Mouse (Mus musculus): ENCODE data around the gene Gm17018. TPM values are rescaled to one million over a fixed set of nuclear protein-coding genes. Genes with fewer than 3 reads are reported as not detected.

Gm17018 gene
- total RNA-seq, 2 experiments from 2014 or later = 15.3 to 23.8 TPM

DNA sequence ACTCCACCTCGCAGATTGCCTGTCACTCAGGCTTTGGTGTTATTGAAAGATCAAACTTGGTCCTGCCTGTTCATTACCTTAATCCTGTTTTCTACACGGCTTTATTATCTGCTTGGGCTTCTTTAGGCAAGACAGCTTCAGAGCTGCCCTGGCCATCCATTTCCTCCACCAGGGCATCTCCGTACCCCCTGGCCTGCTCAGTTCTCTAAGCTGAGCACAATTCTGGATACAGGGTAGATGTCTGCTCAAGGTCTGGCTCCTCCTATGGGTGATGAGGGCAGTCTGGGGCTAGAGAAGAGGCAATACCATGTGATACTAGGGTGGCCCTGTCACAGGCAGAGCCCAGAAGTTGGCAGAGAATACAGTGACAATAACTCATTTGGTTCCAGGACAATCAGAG lies 26.4 kb downstream of the Gm17018 start:
- no peak for ATAC-seq (ENCODE audit: poor library complexity, severe bottlenecking)

DNA sequence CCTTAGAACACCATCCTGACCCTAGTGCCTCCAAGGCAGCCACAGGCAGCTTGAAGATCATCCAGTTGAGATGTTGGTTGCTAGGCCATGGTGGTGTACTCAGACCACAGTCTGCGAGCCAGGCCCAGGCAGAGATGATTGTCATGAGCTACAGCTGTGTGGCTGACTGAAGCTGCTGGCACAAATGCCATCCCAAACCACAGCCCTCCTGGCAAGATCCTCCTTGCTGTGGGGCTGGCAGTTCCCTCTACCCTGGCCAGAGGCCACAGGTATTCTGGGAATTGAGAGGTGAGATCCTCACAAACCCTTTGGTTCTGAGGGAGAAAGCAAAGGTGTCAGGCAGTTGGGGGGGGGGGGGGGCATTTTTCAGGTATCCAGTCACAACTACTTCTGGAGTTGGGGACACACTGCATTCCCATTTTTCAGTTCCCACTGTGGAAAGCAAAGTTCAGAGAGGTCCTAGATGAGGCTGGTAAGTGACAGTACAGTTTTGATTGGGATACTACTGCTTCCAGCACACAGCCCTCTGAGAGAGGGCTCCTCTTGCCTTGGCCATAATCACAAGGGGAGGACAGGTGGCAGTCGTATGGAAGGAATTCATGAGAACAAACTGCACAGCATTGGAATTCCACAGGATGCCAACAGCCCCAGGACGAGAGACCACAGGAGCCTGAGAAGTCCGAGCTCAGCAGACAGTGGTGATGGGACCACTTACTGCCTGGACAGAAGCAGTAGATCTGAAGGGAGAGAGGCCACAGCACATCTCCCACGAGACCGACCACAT lies 27.3 kb downstream of the Gm17018 start:
- no peak for ATAC-seq (ENCODE audit: poor library complexity, severe bottlenecking)

- ATAC-seq (ENCODE audit: poor library complexity, severe bottlenecking) = no peak
These were observed 29.3 kb downstream of the Gm17018 start for GRCm38 (mm10) chr19:45589761-45590160.

DNA sequence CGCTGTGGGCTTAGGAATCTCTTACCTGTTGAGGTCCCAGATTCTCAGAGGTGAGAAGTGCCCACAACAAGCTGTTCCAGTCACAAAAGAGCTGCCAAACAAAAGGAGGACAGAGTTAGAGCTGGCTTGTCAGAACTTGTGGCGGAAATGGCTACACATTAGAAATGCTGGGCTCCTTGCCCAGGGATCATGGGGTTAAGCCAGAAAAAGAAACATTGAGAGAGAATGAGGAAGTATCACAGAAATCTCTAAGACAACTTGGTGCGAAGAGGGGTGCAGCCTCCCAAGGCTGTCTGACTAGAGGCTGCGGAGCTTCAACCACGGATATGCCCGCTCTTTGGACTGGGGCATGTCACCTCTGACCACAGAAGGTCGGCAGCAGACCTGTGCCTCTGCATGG lies 31.3 kb downstream of the Gm17018 start:
- ATAC-seq (ENCODE audit: poor library complexity, severe bottlenecking) = peak; percentile 88

DNA sequence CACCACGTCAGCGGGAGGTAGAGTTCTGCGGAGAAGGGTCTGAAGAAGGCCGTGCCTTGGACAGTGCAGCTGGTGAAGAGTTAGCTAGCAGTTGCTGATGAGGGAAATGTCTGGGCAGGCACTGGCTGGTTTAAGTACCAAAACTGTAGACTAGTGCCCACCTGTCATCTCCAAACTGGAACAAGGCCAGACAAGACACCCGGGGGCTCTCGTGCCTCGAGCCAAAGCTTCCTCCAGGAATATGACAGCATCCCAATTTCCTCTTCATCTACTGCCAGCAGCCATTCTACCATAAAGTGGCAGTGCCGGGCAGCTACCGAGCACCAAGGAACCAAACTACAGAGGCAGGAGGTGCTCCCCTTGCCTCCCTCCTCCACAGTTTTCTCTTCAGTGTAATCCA lies 32.5 kb downstream of the Gm17018 start:
- no peak for ATAC-seq (ENCODE audit: poor library complexity, severe bottlenecking)

DNA sequence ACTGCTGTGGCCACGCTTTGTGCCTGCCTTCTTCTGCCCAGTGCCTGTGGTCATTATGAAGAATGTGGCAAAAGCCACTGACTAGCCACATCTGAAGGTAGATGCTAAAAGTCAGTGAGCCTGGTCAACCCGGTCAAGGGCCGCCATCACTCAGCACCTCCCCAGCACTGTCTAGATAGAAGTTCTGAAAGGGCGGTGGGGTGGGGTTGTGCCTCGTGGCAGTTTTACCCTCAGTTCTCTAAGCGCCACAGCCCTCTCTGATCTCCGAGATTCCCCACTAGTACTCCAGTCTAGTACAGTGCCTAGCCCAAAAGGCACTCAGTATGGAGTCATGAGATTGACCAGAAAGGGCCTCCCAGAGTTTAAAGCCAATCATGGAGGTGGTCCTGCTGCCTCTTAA lies 33.7 kb downstream of the Gm17018 start:
- no peak for ATAC-seq (ENCODE audit: poor library complexity, severe bottlenecking)

DNA sequence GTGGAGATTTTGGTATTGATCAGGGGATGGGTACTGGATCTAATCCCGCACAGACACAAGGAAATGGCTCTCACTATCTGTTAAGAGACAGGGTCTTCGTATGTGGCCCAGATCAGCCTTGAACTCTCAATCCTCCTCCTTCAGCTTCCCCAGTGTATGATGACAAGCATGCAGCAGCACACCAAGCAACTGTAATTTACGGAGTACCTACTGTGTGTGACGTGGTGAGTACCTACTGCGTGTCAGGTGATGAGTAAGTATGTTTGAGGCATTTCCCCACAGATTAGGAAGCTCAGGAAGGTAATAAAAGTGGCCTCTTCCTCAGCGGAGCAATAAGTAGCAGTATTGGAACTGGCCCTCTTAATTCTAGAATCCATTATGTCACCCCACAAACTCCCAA lies 35.1 kb downstream of the Gm17018 start:
- ATAC-seq (ENCODE audit: poor library complexity, severe bottlenecking) = no peak

DNA sequence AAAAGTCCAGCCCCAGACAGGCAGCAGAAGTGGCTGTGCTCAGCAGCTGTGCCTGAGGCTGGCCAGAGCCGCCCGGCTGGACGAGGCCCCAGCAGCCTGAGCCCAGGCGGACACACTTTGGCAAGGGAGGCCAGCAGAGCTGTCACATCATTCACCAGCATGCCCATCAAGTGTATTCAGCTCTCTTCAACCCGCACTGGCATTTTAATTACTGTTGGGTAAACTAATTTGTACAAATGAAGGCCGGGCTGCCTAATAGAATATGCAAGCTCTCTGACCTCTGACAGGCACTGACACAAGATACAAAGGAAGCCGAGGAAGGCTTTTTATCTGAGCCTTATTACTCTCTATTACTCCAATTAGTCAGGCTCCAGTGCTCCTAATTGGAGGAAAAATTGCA lies 35.6 kb downstream of the Gm17018 start:
- ATAC-seq (ENCODE audit: poor library complexity, severe bottlenecking) = no peak

DNA sequence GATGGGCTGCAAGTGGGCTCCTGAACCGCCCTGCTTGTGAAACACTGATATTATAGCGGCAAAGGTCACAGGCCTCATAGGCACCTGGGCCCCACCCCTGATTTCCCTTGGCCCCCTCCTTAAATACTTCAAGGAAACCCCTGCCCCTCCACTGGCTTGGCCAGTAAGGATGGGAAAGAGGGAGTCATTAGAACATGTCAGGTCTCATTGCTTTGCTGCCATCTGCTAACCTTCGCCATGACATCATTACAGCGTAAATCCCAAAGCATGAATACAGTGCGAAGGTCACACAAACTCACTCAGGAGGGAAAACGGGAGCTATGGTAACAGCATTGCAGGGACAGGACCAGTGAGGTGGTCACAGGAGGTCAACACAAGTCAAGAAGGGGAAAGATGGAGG lies 36.0 kb downstream of the Gm17018 start:
- no peak for ATAC-seq (ENCODE audit: poor library complexity, severe bottlenecking)

GRCm38 (mm10) chr19:45597106-45597505 lies 36.7 kb downstream of the Gm17018 start:
- no peak for ATAC-seq (ENCODE audit: poor library complexity, severe bottlenecking)

DNA sequence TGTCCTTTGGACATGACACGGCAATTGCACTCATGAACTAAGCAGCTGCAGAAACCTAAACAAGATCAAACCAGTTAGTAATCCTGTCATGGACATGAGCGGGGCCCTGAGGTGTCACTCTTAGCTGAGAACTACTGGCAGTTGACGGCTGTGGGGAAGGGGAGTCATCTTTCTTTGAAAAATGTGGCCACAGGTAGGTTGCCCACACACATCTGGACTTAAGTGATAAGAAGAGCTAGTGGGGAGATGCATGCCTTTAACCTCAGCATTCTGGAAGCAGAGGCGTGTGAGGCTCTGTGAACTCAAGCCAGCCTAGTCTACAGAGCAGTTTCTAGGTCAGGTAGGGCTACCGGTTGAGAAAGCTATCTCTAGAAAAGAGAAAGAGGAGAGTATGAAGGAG lies 42.2 kb downstream of the Gm17018 start:
- no peak for ATAC-seq (ENCODE audit: poor library complexity, severe bottlenecking)

DNA sequence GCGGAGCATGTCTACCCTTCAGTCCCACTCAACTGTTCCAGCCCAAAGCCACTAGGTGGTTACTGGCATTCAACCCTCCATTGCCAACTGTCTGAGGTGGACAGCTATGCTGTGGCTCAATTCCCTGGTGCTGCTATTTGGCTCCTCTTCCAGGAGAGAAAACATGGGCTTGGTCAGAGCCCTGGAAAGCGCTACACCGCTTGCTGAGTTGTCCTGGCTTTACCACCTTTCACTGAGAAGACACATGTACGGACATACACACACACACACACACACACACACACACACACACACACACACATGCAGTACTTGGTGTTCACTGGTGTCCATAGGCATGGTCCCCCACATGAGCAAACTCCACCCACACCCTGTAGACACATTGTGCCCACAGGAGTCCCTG lies 46.3 kb downstream of the Gm17018 start:
- no peak for ATAC-seq (ENCODE audit: poor library complexity, severe bottlenecking)

GRCm38 (mm10) chr19:45607479-45607878 lies 47.1 kb downstream of the Gm17018 start:
- no peak for ATAC-seq (ENCODE audit: poor library complexity, severe bottlenecking)

DNA sequence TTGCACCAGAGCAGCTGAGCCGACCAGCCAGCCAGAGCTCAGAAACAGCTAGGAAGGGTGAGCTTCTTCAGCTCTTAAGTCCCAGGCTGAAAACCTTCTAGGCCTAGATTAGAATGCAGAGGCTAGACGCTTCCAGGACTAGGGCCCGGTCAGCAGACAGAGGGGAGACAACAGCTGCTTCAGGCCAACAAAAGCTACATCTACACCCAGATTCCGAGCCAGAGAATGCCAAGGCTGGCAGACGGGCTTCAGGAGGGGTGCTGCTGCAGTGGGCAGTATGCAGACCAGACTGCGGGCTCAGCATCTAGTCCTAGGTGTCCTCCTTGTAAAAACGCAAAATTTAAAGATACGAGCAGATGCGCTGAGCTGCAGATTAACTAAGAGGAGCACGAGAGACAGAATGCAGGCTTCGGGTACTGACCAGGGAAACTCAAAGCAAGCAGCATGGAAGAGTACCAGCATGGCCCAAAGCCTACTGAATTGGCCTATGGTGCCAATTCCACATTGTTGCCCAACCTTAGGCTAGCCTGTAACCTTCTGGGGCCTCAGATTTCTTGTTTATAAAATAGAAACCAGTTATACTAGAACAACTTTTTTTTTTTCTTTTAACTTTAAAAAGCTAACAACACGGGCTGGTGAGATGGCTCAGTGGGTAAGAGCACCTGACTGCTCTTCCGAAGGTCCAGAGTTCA lies 48.4 kb downstream of the Gm17018 start:
- ATAC-seq (ENCODE audit: poor library complexity, severe bottlenecking) = no peak

GRCm38 (mm10) chr19:45610823-45611222 lies 50.4 kb downstream of the Gm17018 start:
- no peak for ATAC-seq (ENCODE audit: poor library complexity, severe bottlenecking)

DNA sequence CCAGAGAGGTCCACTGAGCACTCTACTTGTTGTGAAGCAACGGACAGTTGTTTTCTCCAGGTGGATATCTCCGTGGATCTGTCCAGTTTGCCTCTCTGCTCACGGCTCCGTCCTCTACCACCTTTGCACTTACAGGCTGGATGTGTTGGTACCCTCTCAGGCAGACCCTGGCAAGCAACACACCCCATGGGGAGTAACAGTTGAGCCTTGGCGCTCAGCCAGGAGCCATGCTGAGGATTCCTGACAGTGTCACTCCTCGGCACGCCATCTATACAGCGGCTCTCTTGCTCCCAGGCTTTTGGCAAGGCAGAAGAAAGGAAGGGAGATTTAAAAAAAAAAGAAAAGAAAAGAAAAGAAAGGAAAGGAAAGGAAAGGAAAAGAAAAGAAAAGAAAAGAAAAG lies 54.0 kb downstream of the Gm17018 start:
- ATAC-seq (ENCODE audit: poor library complexity, severe bottlenecking) = no peak

GRCm38 (mm10) chr19:45614928-45615327 lies 54.5 kb downstream of the Gm17018 start:
- no peak for ATAC-seq (ENCODE audit: poor library complexity, severe bottlenecking)

DNA sequence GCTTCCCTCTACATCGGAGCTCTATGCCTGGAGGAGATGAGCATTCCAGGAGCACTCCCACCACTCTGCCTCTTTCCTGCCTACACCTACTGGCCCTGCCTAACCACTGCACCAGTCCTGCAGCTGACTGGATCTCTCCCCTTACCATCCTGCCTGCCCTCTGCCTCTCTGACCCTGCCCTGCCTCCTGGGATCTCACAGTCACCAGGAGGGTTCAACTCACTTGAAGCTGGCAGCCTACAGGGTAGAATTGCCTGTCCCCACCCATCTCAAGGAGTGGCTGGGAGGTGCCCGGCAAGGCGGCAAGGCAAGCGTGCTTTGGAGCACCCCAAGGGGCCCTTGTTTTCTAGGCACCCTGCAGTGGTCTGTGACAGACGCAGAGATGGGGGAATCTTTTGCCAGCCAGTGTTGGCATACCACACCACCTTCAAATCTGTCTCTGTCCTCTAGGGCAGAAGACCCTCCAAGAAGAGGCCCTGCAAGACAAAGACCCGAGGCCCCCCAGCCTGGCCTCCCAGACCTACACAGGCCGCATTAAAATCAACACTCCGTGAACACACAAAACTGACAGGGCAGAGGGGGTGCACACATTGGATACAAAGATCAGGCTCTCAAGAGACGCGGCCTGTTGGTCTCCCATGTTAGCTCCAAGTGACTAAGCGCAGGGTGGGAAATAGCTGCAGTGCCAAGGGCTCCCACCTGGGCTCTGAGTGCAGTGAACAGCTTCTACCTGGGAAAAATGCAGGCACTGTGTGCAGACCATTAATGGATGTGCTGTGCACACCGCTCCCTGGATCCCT lies 55.2 kb downstream of the Gm17018 start:
- ATAC-seq (ENCODE audit: poor library complexity, severe bottlenecking) = no peak

DNA sequence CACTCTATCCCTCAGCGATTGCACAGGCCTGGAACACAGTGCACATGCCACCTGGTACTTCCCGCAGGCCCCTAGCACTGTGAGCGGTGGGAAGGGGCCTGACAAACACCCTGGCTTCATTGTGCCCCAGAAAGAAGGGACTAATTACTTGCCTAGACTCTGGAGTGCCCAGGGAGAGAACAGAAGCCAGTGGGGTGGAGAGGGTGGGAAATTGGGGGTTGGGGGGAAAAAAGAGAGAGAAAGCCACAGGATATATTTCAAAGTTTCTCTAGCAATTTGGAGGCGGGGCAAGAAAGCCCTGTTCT lies 55.8 kb downstream of the Gm17018 start:
- ATAC-seq (ENCODE audit: poor library complexity, severe bottlenecking) = no peak

DNA sequence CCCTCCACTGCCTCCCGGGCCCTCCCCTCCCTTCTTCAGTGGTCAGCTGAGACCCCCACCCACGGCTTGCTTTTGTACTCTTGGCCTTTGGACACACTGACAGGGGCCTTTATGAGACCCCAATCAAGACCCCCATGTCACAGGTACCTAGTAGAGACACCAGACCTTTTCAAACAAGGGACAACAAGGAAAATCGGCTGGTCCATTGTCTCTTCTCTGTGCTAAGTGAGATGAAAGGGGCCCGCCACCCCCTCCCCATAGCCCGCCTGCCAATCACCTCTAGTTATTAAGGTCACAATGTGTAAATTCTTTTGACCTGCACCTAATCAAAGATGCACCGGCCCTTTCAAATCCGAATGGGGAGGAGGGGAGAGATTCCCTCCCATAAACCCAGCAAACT lies 56.3 kb downstream of the Gm17018 start:
- no peak for ATAC-seq (ENCODE audit: poor library complexity, severe bottlenecking)

- ATAC-seq (ENCODE audit: poor library complexity, severe bottlenecking) = no peak
These were observed 57.8 kb downstream of the Gm17018 start for GRCm38 (mm10) chr19:45618184-45618583.

Measured in megakaryocyte, adult 5-6 weeks (primary cell).